Mouse (Mus musculus): ENCODE results near the gene Syt7.

Syt7 gene

DNA sequence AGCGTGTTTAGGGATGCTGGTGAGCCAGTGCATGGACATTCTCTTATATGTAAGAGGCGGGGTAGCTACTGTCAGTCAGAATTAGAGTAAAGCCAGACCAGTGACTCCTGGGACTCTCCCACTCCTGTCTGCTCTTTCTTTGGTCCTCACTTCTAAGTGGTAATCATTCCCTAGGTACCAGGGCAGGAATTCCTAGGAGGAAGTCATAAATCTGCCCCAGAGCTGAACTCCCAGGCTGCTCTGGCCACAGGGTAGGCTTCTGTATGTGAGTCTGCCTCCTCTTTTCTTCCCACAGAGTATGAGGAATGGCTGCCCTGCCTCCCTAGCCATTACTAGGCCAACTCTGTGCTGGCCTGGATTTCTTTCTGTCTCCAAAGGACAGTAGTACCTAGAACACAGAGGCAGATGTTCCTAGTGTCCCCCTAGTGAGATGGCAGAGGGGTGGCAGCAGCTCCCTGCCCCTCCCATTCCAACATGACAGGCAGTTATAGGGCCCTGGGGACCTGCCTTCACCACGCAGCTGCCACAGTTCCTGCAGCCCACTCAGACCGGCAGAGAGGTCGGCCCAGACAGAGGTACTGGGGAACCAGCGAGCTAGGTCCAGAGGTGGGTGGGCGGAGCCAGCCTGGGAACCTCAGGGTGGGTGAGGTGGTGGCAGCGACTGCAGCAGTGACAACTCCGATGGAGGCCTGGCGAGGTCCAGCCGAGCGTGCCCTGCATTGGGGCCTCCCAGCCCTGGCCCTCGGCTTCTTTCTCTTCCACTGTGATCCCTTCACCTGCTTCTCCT is 36.8 kb downstream of the Syt7 start:
- no peak for DNase-seq

DNA sequence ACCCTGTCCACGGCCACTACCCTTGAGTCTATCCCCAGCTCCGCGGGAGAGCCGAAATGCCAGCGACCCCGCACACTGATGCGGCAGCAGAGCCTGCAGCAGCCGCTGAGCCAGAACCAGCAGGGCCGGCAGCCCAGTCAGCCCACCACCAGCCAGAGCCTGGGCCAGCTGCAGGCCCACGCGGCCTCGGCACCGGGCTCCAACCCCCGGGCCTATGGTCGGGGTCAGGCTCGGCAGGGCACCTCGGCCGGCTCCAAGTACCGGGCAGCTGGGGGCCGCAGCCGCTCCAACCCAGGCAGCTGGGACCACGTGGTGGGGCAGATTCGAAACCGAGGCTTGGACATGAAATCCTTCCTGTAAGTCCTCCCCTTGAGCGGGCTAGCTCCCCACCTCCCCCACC is 37.4 kb downstream of the Syt7 start:
- no peak for DNase-seq

DNA sequence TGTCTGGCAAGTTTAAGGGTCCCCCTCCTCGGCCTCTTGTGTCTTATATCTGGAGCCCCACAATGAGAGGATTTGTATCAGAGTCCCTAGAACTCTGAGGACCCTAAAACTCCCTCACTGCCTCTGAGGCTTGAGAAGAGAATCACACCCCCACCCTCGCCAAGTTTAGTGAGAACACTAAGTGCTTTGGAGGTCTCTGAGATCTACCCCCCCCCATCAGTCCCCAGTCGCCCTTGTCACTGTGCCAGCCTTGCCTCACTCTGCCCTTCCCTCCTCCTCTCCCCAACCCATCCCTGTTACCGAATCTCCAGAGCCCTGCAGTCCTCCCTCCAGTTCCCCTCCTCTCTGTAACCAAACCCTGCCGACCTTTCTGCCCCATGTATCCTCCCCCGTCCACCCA is 37.9 kb downstream of the Syt7 start:
- no peak for DNase-seq

DNA sequence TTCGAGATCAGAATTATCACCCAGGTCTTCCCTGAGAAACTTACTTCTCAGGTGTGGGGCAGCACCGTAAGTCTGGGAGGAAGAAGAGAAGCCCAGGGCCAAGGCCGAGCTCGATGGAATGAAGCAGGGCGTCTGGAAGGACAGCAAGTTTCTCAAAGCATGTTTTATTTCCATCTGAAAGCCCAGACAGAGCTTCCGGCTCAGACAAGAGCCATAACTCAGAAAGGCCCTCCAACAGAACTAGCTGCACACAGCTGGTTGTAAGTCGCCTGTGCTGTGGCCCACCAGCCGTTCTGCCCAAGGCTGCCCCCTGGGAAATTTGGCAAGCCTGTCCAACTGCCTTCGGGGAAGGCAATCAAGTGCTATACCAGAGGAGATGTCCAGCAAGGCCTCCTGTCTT is 38.5 kb downstream of the Syt7 start:
- DNase-seq, result peak; percentile 25

DNA sequence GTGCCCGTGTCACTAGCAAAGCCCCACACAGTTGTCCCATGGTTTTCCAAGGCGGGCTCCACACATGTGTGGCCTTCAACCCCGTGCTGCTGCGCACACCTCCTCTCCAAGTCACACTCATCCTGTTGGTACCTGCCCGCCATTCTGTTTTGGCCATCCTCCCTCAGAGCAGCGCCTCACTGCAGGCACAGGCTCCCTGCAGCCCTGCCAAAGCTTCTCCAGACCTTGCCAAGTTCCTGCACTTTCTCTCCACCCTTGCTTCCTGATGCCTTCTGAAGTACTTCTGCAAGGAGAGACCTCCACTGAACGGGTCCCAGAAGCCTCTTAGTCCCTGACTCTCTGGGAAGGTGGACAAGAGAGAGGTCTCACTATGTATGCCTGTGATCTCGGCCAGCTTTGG is 40.5 kb downstream of the Syt7 start:
- no peak for DNase-seq

DNA sequence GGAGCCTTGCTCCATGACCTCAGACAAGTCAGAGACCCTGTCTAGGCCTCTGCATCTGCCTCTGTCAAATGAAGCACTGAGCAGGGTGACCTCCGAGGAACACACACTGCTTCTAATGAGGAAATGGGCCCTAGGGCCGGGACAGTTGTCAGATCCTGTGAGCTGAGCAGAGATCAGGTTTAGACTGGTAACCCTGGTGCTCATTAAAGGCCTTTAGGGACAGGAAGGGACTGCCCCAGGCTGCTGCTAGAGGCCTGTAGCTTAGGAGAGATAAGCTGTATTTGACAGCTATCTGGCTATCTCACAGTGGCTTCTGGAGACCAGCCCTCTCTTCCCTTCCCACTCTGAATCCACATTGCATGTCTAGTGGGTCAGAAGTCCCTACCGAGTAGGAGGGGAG is 42.5 kb downstream of the Syt7 start:
- DNase-seq, result no peak

DNA sequence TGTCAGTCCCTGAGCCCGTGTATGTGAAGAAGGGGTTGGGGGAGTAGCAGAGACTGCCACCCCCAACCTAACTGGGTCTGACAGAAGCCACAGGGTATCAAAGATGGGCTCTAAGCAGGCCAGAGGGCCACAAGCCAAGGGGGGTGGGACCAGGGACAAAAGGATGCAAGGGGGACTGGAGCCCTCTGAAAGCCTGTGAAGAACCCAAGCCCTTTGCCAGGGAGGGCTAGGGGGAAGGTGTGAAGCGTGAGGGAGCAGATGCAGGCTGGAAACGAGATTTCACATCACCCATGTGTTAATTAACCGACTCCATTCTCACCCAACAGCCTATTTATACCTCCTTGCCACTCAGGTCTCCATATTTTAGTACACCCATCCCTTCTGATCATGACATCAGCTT is 43.0 kb downstream of the Syt7 start:
- no peak for DNase-seq

DNA sequence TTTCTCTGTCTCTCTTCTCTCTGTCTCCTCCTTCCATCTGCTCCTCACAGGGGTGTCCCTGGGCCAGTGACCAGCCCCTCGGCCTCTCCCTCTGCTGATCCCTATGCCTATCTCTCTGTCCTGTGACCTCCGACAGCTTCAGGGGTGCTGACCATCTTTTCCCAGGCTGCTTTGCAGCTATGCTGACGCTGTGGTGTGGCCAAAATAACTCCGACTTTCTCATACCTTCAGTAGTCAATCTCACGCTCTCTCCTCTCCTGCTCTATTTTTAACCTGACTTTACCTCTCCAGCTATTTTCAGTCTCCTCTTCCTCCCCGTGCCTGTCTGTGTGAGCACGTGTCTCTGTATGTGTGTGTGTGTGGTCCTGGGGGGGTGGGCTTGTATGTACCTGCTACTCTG is 44.3 kb downstream of the Syt7 start:
- no peak for DNase-seq

DNA sequence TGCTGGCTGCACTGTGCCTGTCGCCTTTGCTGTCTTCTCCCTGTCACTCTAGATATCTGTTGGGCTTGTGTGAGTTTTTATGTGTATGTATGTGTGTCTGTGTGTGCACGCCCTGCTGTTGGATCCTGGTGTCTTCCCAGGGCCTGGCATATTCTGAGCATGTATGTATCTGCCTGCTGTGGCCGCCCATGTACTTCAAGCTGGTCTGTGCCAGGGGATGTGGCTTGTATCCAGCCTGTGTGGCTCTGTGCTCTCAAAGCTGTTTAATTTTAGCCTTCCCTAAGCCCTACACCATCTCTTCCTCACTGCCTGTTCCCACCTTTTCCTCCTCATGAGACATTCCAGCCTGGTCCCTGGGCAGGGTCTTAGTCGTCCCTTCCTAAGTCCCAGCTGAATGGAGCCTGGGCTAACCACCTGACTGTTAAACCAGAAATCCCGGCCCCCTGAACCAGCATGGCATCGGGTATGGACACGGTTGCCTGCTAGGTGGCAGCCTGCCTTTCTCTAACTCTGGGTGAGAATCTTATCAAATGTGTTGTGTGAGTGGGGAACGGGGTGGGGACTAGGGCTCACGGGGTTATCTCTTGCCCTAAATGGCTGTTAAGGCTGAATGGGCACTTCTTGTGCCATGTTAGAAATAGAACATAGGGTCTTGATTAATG is 45.1 kb downstream of the Syt7 start:
- no peak for DNase-seq

DNA sequence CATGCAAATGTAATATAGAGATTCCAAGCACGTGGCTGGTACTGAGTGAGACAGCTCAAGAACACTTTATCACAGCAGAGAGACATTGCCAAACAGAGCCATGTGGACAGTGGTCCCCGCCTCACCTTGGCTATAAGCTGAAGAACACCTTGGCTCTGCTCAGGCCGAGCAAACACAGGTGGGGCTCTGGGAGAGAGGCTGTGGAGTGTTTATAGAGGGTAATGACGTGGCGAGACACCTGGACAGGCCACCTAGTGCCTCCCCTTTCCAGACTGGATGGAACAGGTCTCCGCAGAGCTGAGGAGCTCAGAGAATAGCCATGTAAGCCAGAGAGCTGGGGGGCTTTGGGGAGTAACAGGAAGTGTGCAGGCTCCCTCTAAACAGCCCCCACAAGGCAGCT is 46.0 kb downstream of the Syt7 start:
- no peak for DNase-seq

DNA sequence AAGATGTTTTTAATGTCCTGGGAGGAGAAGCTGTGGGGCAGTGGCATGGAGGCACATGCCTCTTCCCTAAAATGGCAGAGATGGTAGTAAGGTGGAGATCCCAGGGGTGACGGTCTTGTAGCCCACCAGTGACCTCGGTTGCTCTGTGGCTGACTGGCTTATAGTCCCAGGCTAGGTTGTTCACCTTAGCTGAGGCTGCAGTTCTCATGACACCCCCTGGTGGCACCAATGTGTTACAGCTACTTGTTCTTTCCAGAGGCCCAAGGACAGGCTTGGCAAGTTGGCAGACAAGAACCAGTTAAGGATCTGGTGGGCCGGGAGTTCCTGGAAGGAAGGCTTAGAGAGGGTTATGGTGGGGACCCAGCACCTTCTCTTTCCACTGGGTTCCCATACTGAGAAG is 47.0 kb downstream of the Syt7 start:
- peak; percentile 84 for DNase-seq

DNA sequence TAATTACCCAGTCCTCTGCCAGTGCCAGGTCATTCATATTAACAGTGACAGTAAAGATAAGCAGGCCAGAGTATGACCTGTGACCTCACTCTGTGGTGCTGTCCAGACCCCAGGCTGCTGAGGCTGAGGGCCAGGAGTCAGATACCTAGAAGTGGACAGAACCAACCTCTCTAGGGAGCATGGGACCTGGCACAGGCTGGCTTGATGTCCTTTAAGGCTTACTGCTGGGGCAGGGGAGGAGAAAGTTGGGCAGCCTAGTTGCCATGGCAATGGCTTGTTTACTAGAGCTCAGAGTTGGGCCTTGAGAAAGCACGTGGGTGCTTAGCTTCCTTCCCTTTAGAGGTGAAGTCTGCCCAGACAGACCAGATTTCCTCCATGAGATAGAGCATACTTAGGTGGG is 47.8 kb downstream of the Syt7 start:
- DNase-seq, result no peak

DNA sequence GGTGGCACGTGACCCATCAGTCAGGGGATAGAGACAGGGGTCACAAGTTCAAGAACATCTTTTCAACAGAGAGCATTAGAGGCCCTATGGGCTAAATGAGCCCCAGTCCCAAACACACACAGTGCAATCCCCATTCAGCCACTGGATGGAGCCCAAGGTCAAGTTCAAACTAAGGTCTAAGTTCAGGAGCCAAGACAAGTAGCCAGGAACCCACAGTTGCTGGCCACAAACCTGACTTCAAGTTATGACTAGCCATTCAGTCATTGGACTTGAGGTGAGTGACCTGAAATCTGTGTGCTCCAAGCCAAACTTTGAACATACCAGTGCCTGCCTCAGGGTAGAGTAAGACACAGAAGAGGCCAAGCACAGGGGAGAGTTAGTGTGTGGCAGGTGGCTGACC is 48.6 kb downstream of the Syt7 start:
- DNase-seq, result peak; percentile 73

DNA sequence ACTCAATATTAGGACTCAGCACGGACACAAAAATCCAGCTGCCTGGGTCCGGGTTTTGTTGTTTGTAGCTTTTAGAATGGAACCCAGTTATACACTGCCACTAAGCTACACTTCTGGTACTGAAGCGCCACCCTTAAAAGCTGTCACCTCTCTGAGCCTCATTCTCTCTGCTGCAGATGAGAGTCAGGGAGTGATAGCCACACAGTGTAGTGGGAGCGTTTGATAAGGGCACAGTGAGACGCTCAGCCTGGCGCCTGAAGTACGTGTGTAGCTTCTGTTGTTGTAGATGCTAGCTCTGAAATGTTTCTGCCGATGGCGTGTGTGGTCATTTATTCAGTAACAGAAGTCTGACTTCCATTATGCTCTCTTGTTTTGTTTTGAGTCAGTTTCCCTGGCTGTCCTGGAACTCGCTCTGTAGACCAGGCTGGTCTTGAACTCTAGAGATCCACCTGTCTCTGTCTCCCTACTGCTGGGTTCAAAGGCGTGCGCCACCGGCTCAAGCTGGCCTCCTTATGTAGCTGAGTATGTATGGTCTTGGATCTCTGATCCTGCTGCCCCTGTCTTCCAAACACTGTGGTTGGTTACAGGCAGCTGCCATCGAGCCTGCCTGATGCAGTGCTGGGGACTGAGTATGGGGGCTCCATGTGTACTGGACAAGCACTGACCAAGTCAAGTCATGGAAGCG is 55.9 kb downstream of the Syt7 start:
- no peak for DNase-seq

DNA sequence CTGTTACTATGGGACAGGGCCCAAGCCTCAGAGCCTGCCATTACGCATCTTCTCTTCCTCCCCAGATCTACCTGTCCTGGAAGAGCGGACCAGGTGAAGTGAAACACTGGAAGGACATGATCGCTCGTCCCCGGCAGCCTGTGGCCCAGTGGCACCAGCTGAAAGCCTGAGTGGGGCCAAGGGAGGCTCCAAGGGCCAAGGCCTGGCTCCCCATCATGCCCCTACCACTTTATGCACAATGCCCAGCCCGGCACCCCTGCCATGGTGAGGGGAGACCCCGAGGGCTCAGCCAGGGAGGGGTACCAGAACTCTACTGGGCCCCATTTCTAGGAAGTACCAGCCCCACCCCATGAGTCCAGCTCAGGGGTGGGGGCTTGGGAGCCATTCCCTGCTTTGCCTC is 59.4 kb downstream of the Syt7 start:
- DNase-seq, result no peak

DNA sequence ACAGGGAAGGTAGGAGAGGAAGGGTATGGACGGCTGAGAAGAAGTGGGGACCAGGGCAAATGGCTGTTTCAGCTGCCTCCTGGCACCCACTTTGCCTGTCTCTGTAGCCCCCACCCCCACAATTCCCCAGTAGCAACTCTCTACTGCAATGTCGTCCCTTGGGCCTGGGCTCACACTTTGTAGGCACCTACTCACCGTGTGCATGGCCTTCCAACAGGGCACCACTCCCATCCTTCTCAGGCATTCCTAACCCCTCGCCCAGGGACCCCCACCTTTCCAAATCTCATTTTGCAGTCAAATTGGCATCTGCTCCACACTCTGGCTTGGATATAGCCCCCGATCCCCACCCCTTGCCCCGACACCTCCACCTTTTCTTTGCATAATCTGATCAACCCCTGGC is 60.3 kb downstream of the Syt7 start:
- DNase-seq, result no peak

DNA sequence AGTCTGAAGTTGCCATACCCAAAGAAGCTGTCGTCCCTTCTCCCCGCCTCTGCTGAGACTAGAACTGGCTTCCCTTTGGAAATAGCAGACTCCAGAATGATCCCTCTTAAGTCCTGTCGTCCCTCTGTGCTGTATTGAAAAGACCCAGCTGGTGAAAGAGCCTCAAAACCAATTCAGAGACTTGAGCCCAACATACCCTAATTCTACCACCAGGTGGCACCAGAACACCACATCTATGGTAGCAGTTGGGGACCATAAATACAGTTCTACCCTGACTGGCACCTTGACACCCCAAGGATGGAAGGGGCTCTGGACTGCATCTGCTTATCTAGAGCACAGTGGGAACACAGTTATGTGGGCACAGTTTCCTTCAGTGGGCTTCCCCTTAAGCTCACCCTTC is 60.8 kb downstream of the Syt7 start:
- DNase-seq, result peak; percentile 81

DNA sequence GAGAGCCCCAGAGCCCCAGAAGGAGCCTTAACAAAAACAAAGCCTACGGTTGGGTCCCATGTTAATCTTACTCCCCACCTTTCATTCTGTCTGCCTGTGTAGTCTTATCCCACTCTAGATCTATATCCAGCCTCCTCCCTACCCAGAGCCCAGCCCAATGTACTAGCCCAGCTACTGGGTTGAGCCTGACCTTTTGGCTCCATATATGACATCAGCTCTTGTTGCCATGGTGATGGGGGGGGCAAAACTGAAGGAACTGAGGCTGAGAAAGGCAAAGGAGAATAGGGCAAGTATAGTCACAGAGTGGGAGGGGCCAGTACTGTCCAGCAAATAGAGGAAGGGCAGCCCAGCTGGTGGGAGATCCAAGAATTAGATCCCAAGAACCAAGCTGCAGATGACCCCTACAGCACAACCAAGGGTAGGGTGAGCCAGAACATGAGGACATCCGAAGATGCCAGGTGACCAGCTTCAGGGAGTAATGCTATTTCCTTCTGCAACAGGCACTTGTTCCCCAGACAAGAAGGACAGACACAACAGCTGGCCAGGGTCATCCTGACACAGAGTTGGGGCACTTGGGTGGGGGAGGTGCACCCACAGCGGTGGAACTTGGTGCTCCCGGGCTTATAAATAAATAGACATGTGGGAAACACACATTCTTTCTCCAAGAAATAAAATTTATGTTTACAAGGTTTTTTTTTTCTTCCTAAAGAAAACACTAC is 66.0 kb downstream of the Syt7 start:
- DNase-seq, result no peak

DNA sequence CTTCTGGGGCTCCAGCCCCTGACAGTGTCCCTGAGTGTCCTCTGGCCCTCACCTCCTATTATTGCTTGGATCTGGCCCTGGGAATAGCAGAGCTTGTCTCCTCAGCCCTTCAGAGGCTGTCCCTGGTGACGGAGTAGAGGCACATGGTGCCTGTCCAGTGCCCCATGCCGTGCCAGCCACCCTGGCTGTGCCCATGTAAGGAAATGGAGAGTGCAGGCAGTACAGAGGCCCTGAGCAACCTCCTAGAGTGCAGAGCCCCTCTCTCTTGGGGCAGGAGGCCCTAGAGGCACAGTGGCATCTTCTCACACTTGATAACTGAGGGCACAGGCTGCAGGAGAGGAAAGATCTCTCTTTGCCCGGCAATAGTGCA is 66.5 kb downstream of the Syt7 start:
- DNase-seq, result no peak

DNA sequence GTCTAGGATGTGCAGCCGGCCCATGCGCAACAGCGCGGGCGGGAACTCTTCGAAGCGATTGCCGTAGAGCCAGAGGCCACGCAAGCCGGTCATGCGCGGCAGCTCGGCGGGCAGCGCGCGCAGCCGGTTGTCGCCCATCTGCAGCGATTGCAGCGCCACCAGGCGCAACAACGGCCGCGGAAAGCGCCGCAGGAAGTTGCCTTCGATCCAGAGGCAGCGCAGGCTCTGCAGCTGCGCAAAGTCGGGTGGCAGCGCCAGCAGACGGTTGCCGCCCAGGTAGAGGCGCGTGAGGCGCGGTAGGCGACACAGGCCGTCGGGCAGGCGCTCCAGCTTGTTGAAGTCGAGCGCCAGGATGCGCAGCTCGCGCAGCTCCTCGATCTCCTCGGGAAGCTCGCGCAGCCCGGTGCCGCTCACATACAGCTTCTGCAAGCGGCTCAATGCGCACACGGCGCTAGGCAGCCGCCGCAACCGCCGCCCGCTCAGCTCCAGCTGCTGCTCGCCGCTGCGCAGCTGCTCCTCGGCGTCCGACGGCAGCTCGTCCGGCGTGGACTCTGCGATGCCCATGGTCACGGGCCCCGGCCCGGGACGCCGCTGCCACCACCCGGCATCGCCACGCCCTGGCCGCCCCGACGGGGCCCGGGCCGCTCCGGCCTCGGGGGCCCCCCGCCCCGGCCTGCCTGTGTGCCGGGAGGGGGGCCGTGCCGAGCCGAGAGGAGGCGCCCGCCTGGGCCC is 68.0 kb downstream of the Syt7 start, which contains the start of gene Lrrc10b:
TSS of gene Lrrc10b (minus strand) at position 722 of the 732 bp plus-strand sequence.
- DNase-seq, result peak; percentile 19

DNA sequence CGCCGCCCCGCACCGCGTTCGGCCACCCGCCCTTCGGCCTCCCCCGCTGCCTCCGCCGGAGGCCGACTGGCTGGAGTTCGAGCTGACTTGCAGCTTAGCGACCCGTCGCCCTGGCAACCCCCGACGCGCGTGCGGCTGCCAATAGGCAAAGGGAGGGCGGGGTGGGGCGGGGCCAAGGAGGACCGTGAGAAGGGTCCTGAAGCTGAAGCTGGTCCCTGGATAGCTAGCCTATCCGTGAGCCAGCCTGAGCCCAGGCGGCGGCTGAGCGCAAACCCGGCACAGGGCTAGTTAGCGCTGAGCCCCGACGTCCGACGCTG is 68.6 kb downstream of the Syt7 start:
- peak; percentile 28 for DNase-seq

DNA sequence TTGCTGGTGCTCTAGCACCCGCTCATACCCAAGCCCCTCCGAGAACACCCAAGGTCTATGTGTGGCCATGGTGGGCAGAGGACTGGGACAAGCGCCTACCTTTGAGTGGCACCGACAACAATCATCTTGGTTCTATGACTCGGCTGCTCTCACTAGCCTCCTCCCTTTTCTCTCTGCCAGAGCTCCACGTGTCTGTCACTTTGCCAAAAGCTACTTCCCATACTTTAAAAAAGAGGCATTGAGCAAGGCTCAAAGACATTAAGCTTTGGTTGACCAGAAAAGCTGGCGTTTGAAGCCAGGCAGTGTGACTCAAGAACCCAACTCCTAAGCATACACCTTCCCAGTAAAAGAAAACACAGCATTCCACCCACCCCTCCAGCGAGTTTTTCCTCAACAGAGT is 69.2 kb downstream of the Syt7 start:
- DNase-seq, result peak; percentile 44

DNA sequence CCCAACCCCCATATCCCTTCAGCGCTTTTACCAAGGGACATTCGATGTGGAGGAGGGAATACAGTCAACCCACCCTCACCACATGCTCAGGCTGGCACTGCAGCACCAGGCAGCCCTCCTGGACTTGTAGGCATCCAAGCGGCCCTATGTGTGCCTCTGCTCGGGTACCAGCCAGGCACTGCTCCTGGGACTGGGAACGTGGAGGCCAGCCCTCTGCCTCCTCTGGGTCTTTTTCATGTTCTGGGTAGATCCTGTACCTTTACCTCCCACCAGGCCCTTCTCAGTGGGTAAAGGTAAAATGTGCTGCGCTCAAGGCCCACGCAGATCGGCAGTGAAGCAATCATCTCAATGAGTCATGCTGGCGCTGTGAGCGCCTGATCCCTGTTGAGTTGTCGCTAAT is 71.0 kb downstream of the Syt7 start:
- DNase-seq, result no peak
